Mouse (Mus musculus) erythroblast, embryonic 14.5 days (primary cell): ENCODE measurements around the gene Dph2.

Experiments used
- GATA1 ChIP-seq: IDR thresholded peaks from 2 replicates; pipeline ENCODE4 v1.6.1; 2012; ENCODE audit warnings: low read length, inconsistent platforms, mixed read lengths
- TAL1 ChIP-seq: IDR thresholded peaks from 3 replicates; pipeline ENCODE4 v1.6.1; 2012; ENCODE audit warnings: low read length, inconsistent platforms, mixed read lengths

DNA sequence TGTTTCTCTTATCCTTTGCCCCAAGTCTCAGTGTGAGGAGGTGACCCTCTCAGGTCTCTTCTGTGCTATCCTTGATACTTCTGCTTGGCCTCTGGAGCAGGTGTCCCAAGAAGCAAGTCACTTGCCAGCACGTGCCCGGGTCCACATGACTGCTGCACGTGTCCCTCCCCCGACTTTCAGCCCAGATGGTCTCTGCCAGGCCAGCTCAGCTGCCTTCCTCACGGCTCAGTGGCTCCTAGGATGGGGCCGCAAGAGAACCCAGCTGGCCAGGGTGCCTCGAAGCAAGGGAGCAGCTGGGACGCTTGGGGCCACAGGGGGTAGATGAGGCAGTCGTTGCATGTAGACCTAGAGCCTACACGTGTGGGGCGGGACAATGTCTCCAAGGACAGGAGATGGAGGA, 46.5 kb downstream of the Dph2 start:
- no peak for TF ChIP-seq TAL1
- no peak for TF ChIP-seq GATA1
